Mouse (Mus musculus): ENCODE measurements around the gene Rdm1. TPM values are rescaled to one million over a fixed set of nuclear protein-coding genes. Genes with fewer than 3 reads are reported as not detected.

The Rdm1 gene
- polyA plus RNA-seq, 1 experiment from 2014 or later = 28.3 TPM

DNA sequence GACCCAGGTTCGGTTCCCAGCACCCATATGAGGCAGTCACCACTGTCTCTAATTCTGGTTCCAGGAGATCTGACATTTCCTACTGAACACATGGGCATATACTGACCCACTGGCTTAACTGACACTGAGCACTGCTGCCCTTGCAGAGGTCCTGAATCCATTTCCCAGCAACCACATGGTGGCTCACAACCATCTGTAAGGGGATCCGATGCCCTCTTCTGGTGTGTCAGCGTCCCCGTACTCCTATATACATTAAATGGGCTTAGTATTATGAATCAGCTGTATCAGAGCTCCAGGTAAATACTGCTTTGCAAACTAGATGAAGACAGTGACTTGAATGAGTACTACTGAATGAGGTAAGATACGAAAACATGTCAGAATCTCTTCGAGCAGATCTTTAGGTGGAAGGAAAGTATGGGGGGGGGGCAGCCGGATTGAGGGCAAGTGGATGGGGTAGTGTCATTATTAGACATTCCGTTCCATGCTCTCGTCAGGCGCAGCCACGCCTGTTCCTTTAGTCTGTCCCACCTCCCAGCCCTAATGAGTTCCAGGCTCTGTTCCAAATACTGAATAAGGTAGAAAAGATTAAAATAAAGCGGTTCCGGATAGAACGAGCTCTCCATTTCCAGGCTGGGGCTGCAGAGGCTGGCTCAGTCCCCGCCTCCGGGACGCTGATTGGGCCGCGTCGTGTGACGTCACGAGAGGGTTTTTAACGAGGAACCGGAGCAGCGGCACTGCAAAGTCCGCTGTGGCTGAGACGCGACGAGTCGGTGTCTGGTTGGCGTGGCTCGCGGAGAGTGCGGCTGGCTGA is 38.0 kb downstream of the Rdm1 start, which contains the start of gene Arl4d:
TSS of gene Arl4d (plus strand) at position 717 of the 811 bp plus-strand sequence.
- H3K36me3 ChIP-seq = no peaks in the 10 kb centered on the region
- H3K4me1 ChIP-seq = peaks cover 21% of the 10 kb centered on the region; the same call in 1 of the 2 replicates
- 8% methylated on average over 34 of the region's 34 CpGs for WGBS
- H3K27me3 ChIP-seq (replicated peaks) = no peaks in the 10 kb centered on the region
- H3K9me3 ChIP-seq = no peaks in the 10 kb centered on the region
- peak; percentile 90 for ATAC-seq (ENCODE audit: low FRiP score, low read depth)
- H3K4me3 ChIP-seq = peak within 1 kb of the TSS; percentile 55
- peak within 1 kb of the TSS; percentile 68 for H3K9ac ChIP-seq
- H3K27ac ChIP-seq = peak within 1 kb of the TSS; percentile 10; the same call in 1 of the 2 replicates
- H3K4me2 ChIP-seq (replicated peaks) = peak within 1 kb of the TSS; percentile 93

DNA sequence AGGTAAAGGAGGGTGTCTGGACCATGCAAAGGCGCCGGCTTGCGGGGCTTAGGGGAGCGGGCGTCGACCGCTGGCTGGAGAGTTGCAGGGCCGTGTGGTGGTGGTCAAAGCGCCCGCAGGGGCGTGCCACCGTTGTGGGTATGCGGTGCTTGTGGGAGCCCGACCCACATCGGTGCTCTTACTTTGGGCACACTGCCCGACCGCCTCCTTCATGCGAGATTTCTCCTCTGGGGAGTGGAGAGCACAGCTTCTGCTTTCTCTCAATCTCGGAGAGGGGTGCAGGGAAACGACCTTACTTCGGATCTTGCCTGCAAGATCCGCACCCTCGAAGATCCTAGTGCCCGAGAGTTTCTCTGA is 38.6 kb downstream of the Rdm1 start:
- ATAC-seq (ENCODE audit: low FRiP score, low read depth) = no peak
- no peaks in the 10 kb centered on the region for H3K27me3 ChIP-seq (replicated peaks)

DNA sequence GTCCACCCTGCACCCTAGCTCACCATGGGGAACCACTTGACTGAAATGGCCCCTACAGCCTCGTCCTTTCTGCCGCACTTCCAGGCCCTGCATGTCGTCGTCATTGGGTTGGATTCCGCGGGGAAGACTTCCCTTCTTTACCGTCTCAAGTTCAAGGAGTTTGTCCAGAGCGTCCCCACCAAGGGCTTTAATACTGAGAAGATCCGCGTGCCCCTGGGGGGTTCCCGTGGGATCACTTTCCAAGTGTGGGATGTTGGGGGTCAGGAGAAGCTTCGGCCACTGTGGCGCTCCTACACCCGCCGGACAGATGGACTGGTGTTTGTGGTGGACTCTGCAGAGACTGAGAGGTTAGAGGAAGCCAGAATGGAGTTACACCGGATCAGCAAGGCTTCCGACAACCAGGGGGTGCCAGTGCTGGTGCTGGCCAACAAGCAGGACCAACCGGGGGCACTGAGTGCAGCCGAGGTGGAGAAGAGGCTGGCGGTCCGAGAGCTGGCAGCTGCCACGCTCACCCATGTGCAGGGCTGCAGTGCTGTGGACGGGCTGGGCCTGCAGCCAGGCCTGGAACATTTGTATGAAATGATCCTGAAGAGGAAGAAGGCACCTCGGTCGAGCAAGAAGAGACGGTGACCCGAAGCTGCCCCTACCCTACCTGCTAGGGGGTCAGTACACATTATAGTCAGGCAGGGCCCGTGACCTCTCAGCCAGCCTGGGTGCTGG is 39.8 kb downstream of the Rdm1 start:
- 79% methylated on average over 28 of the region's 28 CpGs for WGBS
- H3K9ac ChIP-seq = 0 out of 2 replicates have a peak overlapping the region, but pooled peaks have one; percentile 26
- no peak overlapping the region for H3K27ac ChIP-seq
- peaks cover 21% of the 10 kb centered on the region; the same call in 1 of the 2 replicates for H3K4me1 ChIP-seq
- no peaks in the 10 kb centered on the region for H3K27me3 ChIP-seq (replicated peaks)
- H3K9me3 ChIP-seq = no peaks in the 10 kb centered on the region
- H3K36me3 ChIP-seq = no peaks in the 10 kb centered on the region
- peak overlapping the region; percentile 21 for H3K4me3 ChIP-seq
- no peak for ATAC-seq (ENCODE audit: low FRiP score, low read depth)
- peak overlapping the region; percentile 41 for H3K4me2 ChIP-seq (replicated peaks)

More for the DNA sequence above, 38.6 kb downstream of the Rdm1 start:
- no peaks in the 10 kb centered on the region for H3K36me3 ChIP-seq
- H3K27ac ChIP-seq = peak overlapping the region; percentile 10; the same call in 1 of the 2 replicates
- no peaks in the 10 kb centered on the region for H3K9me3 ChIP-seq
- H3K4me2 ChIP-seq (replicated peaks) = peak overlapping the region; percentile 93
- WGBS = 3% methylated on average over 24 of the region's 24 CpGs
- peak overlapping the region; percentile 68 for H3K9ac ChIP-seq
- H3K4me1 ChIP-seq = peaks cover 21% of the 10 kb centered on the region; the same call in 1 of the 2 replicates
- H3K4me3 ChIP-seq = peak overlapping the region; percentile 55

DNA sequence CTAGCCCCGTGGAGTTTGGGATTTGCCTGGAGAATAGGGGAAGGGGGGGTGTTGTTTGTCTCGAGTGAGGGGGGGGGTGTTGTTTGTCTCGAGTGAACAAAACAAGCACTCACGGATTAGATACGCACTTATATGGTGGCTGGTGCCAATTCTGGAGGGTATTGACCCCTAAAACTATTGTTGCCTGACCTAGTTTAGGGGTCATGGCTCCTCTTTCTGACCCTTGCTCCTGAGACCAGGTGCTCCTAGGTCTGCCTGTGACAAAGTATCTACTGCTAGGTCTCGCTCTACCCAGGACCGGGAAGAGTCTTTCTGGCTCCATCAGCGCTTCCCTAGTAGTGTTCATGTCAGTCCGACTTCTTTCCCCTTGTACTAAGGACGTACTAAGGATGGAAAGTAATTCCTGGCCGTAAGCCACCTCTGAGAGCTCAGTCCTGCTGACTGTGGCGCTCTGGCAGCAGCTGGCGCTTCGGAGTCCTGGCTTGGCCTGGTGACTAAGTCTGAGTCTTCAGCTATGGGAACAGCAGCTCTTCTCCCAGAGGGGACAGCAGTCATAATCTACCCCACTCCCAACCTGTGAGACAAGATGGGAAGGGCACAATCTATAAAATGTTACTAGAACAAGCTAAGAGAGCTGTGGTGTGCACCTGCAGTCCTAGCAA is 41.0 kb downstream of the Rdm1 start:
- Histone ChIP-seq H3K27me3 (replicated peaks) (no peaks in the 10 kb centered on the region), H3K4me1 (peaks cover 23% of the 10 kb centered on the region; the same call in 1 of the 2 replicates), H3K27ac (0 out of 2 replicates have a peak overlapping the region, but pooled peaks have one; percentile 17), H3K9ac (no peak overlapping the region), H3K36me3 (no peaks in the 10 kb centered on the region), H3K4me3 (no peak overlapping the region), H3K9me3 (no peaks in the 10 kb centered on the region), H3K4me2 (replicated peaks) (peak overlapping the region; percentile 41)
- WGBS = 71% methylated on average over 14 of the region's 14 CpGs
- ATAC-seq (ENCODE audit: low FRiP score, low read depth) = no peak

DNA sequence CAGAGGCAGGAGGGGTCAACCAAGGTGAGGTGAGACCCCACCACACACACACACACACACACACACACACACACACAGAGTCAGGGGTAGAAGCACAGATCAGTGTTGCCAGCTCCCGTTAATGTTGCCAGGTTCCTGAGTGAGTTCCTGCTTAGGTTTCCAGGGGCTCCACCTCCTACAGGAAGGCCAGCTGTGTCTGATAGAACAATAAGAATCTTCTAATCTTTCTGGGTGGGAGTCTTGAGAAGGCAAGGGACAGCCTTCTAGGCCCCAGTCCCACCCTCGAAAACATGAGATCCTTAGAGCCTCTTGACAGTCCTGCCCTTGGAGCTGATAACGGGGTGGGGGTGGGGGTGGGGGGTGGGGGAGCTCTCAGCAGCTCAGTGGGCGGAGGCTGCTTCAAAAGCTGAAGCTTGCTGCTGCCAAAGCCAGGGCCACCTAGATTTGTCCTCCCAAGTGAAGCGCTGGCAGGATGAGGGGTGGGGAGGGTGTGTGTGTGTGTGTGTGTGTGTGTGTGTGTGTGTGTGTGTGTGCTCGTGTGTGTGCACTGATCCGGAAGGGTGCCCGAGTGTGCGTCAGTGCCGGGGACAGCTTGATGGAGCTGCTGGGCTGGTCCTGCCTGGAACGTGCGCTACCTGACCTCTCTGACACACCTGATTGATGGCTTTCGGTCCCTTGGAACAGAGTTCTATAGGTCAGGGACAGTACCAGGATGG is 41.7 kb downstream of the Rdm1 start:
- peak overlapping the region; percentile 17; the same call in 1 of the 2 replicates for H3K27ac ChIP-seq
- no peak overlapping the region for H3K4me3 ChIP-seq
- H3K4me1 ChIP-seq = peaks cover 27% of the 10 kb centered on the region; the same call in 1 of the 2 replicates
- no peaks in the 10 kb centered on the region for H3K9me3 ChIP-seq
- no peak for ATAC-seq (ENCODE audit: low FRiP score, low read depth)
- WGBS = 49% methylated on average over 13 of the region's 13 CpGs
- H3K4me2 ChIP-seq (replicated peaks) = peak overlapping the region; percentile 41
- no peaks in the 10 kb centered on the region for H3K27me3 ChIP-seq (replicated peaks)
- peak overlapping the region; percentile 45; the same call in 1 of the 2 replicates for H3K9ac ChIP-seq
- H3K36me3 ChIP-seq = no peaks in the 10 kb centered on the region

DNA sequence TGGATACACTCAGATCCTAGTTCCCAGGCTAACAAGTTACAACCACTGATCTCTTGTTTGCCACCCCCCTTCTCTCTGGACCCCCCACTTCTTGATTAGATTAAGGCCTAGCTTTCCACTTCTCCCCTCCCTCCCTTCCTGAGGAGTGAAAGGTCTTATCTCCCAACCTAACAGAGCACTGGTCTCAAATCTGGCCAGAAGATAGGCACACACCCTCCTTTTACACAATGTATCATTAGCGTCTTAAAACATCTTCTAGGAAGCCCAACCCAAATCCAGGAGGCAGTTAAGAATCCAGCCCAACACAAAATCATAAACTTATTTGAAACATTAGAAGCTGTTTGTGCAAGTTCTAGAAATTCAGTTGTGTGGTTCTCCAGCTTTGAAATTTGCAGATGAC is 43.3 kb downstream of the Rdm1 start:
- Histone ChIP-seq H3K4me1 (peaks cover 24% of the 10 kb centered on the region; the same call in 1 of the 2 replicates), H3K9me3 (no peaks in the 10 kb centered on the region), H3K4me3 (no peak overlapping the region), H3K4me2 (replicated peaks) (no peak overlapping the region), H3K9ac (no peak overlapping the region), H3K36me3 (no peaks in the 10 kb centered on the region), H3K27me3 (replicated peaks) (no peaks in the 10 kb centered on the region), H3K27ac (no peak overlapping the region)
- no peak for ATAC-seq (ENCODE audit: low FRiP score, low read depth)
- WGBS = 85% methylated on average over 1 of the region's 1 CpGs

DNA sequence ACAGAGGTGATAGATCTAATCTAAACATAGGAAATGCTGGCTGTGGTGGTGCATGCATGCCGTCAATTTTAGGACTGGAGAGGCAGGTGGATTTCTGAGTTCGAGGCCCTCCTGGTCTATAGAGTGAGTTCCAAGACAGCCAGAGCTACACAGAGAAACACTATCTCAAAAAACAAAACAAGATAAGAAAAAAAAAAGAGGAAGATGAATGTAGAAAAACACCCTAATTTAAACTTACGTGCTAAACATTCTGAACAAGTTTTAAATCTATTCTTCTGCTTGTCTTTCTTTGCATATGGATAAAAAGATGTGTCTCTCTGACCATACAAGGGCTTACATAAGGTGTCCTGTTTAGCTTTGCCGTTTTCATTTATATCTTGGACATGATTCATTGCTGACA is 44.3 kb downstream of the Rdm1 start:
- H3K4me1 ChIP-seq = peaks cover 24% of the 10 kb centered on the region; the same call in 1 of the 2 replicates
- ATAC-seq (ENCODE audit: low FRiP score, low read depth) = no peak
- no peak overlapping the region for H3K9ac ChIP-seq
- no peak overlapping the region for H3K4me2 ChIP-seq (replicated peaks)
- 83% methylated on average over 4 of the region's 4 CpGs for WGBS
- no peak overlapping the region for H3K4me3 ChIP-seq
- H3K27me3 ChIP-seq (replicated peaks) = no peaks in the 10 kb centered on the region
- H3K27ac ChIP-seq = no peak overlapping the region
- H3K9me3 ChIP-seq = no peaks in the 10 kb centered on the region
- no peaks in the 10 kb centered on the region for H3K36me3 ChIP-seq

DNA sequence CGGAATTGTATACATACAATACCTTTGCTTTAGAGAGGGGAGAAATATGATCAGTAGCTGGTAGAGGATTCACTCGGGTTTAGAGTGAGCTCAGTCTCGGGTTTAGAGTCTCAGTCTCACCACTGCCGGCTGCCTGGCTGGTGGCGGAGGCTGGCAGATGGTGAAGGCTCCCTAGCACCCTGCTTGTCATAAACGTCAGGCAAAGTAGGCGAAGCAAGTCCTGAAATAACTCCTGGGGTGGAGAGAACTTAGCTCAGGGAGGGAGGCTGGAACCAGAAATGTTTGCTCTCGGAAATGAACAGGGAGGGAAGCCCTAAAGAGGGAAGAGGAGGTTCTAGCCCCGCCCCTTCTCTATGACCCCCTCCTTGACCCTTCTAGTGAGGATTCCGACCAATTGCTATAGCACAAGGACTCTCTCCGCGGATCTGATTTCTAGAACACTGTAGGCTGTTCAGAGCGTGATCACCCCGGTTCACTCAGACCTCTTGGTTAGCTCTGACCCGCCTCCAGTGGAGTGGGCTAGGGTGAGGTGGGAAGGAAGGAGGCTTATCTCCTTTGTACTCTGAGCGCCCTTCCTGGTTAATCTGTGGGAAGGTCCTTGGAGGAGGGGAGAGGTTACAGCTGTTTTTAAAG is 46.1 kb downstream of the Rdm1 start:
- H3K9me3 ChIP-seq = no peaks in the 10 kb centered on the region
- H3K9ac ChIP-seq = no peak overlapping the region
- H3K27me3 ChIP-seq (replicated peaks) = no peaks in the 10 kb centered on the region
- peaks cover 20% of the 10 kb centered on the region; the same call in 1 of the 2 replicates for H3K4me1 ChIP-seq
- ATAC-seq (ENCODE audit: low FRiP score, low read depth) = no peak
- H3K36me3 ChIP-seq = no peaks in the 10 kb centered on the region
- no peak overlapping the region for H3K27ac ChIP-seq
- 31% methylated on average over 16 of the region's 16 CpGs for WGBS
- H3K4me2 ChIP-seq (replicated peaks) = no peak overlapping the region
- H3K4me3 ChIP-seq = no peak overlapping the region

DNA sequence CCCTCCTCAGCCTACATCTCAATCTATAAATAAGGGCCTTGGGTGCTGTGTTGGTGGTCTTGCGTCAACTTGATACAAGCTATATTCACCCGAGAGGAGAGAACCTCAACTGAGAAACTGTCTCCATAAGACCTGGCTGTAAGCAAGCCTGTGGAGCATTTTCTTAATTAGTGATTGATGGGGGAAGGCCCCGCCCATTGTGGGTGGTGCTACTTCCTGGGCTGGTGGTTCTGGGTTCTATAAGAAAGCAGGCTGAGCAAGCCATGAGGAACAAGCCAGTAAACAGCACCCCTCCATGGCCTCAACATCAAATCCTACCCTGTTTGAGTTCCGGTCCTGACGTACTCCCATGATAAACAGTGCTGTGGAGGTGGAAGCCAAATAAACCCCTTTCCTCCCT is 47.1 kb downstream of the Rdm1 start:
- H3K27ac ChIP-seq = no peak overlapping the region
- no peak overlapping the region for H3K4me2 ChIP-seq (replicated peaks)
- no peak overlapping the region for H3K4me3 ChIP-seq
- H3K27me3 ChIP-seq (replicated peaks) = no peaks in the 10 kb centered on the region
- no peak overlapping the region for H3K9ac ChIP-seq
- H3K36me3 ChIP-seq = no peaks in the 10 kb centered on the region
- no peaks in the 10 kb centered on the region for H3K9me3 ChIP-seq
- ATAC-seq (ENCODE audit: low FRiP score, low read depth) = no peak
- H3K4me1 ChIP-seq = peaks cover 10% of the 10 kb centered on the region; the same call in 1 of the 2 replicates
- 88% methylated on average over 5 of the region's 5 CpGs for WGBS

DNA sequence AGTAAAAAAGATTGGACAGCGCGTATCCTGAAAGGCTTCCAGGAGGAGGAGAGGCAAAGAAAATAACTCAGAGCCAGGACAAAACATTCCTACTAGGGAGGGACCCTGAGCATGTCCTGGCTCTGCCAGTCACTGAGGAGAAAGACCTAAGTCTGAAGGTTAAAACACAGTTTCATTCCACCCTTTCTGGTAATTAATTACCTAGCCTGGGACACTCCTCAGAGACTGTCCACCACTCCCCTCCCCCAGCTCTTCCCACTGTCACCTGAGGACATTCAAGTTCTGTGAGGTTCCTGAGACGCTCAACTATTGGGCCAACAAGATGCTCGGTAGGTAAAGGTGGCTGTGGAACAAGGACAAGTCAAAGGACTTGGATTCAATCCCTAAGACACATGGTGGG is 48.4 kb downstream of the Rdm1 start:
- Histone ChIP-seq H3K27ac (no peak overlapping the region), H3K4me1 (peaks cover 8% of the 10 kb centered on the region; the same call in 1 of the 2 replicates), H3K4me3 (no peak overlapping the region), H3K9ac (no peak overlapping the region), H3K4me2 (replicated peaks) (no peak overlapping the region), H3K36me3 (no peaks in the 10 kb centered on the region), H3K27me3 (replicated peaks) (no peaks in the 10 kb centered on the region), H3K9me3 (no peaks in the 10 kb centered on the region)
- no peak for ATAC-seq (ENCODE audit: low FRiP score, low read depth)
- 94% methylated on average over 4 of the region's 4 CpGs for WGBS

DNA sequence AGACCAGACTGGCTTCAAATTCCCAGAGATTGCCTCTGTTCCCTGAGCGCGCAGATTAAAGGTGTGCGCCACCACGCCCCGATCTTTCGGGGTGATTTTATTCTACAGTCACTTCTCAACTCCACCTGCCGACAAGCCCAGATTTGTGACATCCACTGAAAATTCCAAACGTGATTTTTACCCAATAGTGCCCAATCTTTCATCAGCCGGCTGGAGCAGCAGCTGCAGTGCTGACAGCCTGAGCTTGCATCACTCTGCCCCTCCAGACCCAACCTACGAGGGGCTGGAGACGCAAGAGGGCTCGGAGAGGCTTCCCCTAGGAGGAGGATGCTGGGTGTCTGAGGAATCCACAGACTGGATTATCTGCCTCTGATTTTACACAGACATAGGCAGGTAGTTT is 50.7 kb downstream of the Rdm1 start:
- peaks cover 16% of the 10 kb centered on the region for H3K4me1 ChIP-seq
- H3K27ac ChIP-seq = no peak overlapping the region
- H3K9ac ChIP-seq = no peak overlapping the region
- H3K4me2 ChIP-seq (replicated peaks) = no peak overlapping the region
- no peak overlapping the region for H3K4me3 ChIP-seq
- H3K27me3 ChIP-seq (replicated peaks) = no peaks in the 10 kb centered on the region
- no peak for ATAC-seq (ENCODE audit: low FRiP score, low read depth)
- no peaks in the 10 kb centered on the region for H3K9me3 ChIP-seq
- no peaks in the 10 kb centered on the region for H3K36me3 ChIP-seq
- 83% methylated on average over 12 of the region's 12 CpGs for WGBS
